Mouse (Mus musculus) A20 (cell line): ENCODE data around the gene Zfp493.
"Not testable (repeated sequence)": the region's sequence is repeated elsewhere in the genome, so short reads cannot be mapped to it uniquely, and the experiment has no call there.

Experiments used
- DNase-seq: peaks from one replicate; pipeline ENCODE4 v3.0.0-alpha.2; 2011; ENCODE audit warnings: low read depth, low spot score

Gene Zfp493

DNA sequence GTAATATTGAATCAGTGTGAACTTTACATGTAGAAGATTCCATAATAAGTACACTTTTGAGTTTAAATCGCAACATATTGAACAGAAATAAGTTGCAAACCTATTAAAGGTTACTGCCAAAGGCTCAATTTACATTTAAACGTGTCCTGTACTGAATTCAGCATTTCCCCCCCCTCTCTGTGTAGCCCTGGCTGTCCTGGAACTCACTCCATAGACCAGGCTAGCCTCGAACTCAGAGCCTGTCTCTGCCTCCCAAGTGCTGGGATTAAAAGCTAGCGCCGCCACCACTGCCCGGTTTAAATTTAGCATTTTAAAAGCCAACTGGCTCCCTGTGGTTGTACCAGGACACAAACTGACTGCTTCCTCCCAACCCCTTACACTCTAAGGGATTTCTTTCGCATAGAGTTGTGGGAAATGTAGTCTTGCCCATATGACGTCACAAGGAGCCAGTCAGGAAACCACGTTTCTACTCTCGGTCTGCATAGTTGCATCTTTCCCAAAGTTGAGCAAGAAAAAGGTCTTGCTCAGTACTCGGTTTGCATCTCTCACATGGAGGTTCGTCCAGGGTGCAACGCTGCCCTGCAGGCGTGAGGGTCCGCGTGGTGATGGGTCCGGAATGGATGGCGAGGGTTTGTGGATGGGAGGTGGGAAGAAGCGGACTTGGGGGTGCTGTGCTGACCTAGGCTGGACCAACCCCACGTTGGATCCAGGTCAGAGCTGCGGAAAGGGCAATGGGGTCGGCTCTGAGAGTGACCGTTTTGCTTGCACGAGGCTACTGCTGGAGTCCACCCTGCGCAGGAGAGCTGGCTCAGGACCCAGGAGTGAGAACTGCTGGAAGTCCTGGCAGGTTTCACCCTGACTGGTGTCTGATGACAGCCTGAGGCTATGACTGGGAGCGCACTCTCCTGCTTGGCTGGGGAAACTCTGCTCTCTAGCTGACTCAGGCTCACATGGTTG is at the start of gene Zfp493:
TSS of gene Zfp493 (plus strand) at position 429 of the 957 bp plus-strand sequence.
- DNase-seq, result peak; percentile 83

DNA sequence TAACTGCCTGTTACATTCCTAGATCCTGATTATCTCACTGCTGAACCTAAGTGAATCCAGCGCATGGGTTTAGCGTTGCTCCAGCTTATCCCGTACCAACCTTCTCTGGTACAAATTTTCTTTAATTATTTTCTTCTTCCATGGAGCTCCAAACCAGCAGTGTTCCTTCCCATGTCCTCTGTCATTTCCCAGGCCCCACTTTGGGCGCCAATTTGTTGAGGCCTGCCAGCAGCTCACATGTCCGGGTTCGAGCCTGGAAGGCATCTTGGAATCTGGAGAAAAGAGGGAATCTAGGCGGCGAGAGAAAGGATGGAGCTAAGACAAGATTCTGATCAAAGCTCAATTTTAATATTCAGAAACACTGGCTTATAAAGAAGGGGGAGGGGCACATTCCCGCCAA is 45.1 kb upstream of the Zfp493 start:
- DNase-seq, result not testable (repeated sequence)

DNA sequence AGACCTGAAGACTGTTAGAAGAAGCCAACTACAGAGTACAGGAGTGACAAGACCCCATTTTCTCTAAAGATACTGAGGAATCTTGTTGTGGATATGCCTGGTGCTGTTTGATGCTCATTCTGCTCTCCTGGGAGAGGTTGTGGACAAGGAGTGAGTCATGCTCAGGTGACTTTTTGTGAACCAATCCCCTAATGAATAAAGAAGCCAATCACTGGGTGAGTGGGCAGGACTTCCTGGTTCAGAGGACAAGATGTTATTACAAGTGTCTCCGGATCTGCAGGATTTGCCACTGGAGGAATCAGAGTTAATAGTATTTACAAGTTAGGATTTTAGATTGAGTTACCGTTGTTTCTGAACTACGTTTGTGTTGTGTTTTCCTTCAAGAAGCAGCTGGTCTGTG is 36.6 kb upstream of the Zfp493 start:
- no peak for DNase-seq

DNA sequence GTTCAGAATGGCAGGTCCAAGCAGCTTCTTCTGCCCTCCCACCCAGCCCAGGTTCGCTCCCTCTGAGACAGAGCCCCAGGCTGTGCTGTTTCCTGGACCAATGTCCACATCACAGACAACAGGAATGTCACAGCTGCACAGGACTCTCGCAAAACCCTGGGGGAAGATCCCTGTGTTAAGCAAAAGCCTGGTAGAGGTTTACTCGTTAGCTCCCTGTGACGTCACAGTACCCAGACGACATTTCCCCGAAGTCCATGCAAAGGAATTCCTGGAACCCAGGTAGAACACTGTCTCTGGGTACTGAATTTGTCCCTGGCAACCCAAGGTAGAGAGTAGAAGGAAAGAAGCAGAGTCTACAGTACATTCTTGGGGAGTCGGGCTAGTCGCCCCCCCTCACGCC is 35.6 kb upstream of the Zfp493 start:
- DNase-seq, result no peak

DNA sequence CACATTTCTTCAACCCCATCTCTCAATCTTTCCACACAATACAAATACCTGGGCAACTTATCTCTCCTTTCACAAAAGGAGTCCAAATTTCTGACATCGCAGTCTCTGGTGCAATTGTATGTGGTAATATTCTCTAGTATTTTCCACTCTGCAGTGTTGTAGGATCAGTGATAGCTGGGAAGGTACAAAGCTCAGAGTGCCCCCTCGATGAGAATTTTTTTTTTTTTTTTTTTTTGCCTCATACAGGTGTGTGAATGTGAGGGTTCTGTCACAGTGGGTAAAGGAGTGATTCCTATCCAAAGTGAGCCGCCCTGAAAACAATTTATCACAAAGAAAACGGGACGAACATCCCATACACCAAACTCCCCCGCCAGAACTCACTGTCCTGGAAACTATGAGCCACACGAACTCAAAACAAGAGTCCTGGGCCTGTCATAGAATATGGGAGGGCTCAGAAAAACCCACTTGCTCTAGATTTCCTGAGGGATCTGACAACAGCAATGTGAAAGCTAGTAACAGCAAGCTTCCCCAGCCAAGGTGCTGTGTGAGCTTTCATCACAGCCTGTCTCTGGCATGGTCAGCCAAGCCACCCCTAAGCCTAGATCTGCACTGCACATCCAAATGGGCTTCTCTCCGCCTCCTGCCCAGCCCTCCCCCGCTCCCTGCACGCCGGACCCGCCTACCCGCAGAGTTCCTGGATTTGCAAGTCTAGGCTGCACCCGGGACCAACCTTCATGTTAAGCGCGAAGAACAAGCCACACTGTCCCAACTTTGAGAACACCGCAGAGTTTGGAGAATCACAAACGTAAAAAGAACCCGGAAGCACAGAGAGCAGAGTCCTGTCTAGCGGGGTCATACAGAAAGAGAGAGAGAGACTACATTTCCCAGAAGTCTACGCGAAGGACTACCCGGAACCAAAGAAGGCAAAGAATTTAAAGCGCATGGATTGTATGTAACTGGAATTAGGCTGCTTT is 24.9 kb upstream of the Zfp493 start, which contains the start of gene Zfp85:
TSS of gene Zfp85 (minus strand) at position 896 of the 974 bp plus-strand sequence.
- peak; percentile 82 for DNase-seq

DNA sequence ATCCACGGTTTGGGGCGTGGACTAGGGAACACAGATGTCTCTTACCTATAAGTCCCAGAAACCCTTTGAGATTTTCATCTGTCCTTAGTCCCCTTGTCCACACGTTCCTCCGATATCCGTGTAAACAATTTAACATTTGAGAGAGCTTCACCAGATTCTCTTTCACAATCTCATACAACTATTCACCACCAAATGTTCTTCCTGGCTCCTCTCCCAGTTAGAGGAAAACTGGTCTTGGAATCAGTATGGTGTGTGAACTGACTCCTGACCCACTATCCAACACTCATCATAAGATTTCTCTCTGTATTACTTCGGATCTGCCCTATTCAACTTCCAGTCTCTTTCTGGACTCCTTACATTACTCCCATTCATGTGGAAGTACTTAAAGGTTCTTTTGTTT is 23.7 kb upstream of the Zfp493 start:
- DNase-seq, result no peak

DNA sequence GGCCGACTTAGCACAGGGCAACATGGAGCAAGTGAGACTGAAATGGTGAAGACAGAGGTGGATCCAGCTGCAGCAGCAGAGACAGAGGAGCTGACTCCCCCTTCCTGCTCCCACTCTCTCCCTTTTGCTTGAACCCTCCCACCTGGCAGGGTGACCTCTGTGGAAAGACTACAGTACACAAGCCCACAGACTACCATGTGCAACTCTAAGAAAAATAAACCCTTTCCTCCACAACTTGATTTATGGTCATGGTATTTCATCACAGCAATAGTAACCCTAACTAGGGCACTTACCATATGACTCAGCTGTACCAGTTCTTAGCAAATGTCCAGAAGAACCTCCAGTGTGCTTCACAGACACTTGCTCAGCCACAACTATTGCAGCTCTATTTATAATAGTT is 19.5 kb upstream of the Zfp493 start:
- DNase-seq, result no peak

DNA sequence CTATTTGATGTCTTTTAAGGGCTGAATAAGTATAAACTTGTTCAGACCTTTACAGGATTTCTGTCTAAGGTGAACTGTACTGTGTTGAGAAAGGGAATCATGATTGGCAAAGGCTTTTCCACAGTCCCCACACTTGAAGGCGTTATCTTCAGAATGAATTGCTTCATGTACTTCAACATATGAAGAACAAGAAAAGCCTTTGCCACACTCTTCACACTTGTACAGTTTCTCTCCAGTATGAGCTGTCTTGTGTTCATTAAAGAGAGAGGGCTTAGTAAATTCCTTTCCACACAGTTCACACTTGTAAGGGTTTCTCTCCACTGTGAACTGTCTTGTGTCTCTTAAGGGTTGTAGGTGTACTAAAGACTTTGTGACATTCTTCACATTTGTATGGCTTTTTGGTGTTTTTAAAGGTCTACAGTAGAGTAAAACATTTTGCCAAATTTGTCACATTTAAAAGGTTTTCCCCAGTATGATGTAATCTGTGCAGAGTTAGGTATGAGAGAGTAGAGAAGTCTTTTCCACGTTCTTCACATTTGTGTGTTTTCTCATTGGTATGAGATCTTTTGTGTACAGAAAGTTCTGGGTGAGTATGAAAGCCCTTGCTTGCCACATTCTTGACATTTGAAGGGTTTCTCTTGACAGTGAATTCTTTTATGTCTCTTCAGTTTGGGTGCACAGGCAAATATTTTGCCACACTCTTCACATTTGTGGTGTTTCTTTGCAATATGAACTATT is 16.3 kb upstream of the Zfp493 start:
- no peak for DNase-seq

DNA sequence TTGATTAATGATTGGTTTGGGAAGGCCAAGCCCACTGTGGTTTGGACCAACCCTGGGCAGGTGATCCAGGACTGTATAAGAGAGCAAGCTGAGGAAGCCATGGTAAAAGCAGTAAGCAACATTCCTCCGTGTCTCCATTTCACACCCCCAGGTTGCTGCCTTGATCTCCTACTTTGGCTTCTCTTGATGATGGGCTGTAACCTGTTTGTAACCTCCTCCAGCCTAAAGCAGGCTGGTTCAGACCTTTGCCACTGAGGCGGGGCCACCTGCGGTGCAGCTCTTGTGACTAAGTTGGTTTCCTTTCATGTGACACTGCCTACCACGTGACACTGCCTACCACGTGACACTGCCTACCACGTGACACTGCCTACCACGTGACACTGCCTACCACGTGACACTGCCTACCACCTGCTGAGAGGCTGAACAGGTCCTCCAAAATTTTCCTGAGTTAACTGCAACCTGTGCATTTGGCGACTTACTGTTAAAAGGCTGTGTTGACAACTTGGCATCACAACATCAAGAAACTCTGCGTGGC is 12.5 kb downstream of the Zfp493 start:
- no peak for DNase-seq

DNA sequence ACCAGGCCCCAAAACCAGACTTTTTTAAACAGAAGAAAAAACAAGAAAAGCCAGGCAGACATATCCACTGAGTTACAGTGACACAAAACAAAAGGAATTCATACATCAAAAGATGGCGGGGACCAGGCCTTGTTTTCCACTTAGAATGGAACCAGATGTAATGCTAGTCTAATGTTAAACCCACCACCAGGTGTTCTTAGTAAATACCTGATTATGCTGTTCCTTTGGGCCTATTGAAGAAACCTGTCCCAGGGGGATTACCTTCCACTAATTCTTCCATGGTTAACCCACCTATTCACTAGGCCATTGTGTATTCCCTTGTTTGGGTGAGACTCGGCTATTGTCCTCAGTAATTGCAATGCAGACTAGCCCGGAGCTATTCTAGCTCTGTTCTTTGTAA is 19.1 kb downstream of the Zfp493 start:
- no peak for DNase-seq

DNA sequence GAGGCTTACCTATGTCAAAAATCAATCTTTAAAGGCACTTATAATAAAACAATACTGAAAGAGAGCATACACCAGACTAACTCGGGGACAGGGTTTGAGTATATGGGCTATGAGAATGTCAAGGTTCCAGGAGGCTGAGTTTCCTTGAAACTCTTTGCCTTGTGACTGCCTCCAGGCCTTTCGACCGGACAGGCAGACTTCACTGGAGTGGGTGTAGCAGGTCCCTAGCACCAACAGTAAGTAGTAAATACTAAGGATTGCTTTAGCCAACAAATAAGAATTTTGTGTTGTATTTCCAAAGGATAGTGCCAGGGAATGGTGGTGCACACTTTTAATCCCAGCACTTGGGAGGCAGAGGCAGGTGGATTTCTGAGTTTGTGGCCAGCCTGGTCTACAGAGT is 19.7 kb downstream of the Zfp493 start:
- not testable (repeated sequence) for DNase-seq

DNA sequence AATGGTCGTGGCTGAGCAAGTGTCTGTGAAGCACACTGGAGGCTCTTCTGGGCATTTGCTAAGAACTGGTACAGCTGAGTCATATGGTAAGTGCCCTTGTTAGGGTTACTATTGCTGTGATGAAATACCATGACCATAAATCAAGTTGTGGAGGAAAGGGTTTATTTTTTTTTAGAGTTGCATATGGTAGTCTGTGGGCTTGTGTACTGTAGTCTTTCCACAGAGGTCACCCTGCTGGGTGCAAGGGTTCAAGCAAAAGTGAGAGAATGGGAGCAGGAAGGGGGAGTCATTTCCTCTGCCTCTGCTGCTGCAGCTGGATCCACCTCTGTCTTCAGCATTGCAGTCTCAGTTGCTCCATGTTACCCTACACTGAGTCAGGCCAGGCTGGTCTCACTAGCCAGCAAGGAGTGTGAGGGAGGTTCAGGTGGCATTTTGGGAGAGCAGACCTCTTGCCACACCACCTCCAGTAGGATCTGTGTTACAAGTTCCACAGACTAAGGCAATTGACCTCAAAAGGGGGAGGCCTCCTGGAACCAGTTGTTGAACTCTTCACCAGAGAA is 32.2 kb downstream of the Zfp493 start:
- no peak for DNase-seq

DNA sequence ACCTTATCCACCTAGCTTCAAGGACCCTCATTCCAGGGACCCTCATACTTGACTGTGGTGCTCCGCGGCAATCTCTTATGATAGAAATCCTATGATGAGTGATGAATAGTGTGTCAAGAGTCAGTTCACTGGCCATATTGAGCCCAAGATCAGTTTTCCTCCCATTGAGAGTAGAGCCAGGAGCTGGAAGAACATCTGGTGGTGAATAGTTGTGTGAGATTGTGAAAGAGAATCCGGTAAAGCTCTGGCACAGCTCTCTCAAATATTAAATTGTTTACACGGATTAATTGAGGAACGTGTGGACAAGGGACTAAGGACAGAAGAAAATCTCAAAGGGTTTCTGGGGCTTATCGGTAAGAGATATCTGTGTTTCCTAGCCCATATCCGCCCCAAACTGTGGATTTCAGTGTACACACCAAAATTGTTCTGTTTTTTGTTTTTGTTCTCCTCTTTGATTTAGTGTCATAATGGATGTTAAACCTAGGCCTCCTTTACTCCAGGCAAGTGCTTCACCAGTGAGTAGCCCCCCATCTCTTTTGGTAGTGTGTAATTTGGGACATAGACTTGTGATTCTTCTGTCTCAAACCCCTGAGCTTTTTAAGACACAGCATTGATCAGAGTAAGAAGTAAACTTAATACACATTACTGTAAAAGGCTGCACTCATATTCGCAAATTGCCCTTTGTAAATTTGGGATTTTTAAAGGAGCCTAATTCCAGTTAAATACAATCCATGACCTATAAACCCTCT is 33.6 kb downstream of the Zfp493 start:
- no peak for DNase-seq

DNA sequence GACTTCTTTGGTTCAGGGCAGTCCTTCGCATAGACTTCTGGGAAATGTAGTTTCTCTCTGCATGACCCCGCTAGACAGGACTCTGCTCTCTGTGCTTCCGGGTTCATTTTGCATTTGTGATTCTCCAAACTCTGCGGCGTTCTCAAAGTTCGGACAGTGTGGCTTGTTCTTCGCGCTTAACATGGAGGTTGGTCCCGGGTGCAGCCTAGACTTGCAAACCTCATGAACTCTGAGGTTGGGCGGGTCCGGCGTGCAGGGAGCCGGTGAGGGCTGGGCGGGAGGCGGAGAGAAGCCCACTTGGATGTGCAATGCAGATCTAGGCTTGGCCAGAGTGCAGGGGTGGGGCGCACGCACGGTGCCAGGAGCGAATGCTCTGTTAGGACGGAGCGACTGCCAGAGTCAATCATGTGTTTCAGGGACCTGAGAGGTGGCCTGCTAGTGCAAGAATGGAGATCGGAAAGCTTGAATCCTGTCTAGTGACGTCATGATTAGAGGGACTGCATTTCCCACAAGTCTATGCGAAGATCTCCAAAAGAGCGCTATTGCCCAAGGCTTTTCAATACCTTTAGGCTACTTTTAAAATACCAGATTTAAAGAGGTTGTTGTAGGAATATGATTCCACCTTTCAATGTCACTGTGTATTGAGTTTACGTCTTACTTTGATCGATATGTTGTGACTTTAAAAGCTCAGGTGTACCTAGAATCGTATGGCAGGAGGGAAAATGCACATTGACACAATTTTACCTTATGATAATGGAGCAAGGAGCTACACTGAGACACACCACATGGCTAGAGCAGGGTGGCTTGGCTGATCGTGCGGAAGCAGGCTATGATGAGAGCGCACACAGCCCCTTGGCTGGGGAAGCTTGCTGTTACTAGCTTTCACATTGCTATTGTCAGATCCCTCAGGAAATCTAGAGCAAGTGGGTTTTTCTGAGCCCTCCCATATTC is 34.5 kb downstream of the Zfp493 start, which contains the start of gene Zfp273:
TSS of gene Zfp273 (plus strand) at position 31 of the 951 bp plus-strand sequence.
- peak; percentile 88 for DNase-seq

DNA sequence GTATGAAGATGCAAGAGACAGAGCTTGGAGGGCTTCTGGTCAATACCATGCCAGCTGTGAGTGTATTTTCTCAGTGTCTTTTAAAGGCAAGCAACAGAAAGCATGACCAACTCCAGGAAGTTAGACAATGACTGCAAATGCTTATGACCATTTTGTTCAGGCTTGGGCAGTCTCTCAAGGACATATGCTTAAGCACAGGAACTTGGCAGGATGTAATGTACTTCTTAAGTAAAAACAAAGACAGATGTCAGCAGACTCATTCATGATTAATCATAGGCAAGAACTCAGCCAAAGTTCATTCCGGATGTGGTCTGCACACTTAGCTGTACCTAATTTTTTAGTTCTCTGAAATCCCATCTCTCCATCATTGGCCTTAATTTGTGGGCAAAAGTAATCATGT is 39.1 kb downstream of the Zfp493 start:
- no peak for DNase-seq

DNA sequence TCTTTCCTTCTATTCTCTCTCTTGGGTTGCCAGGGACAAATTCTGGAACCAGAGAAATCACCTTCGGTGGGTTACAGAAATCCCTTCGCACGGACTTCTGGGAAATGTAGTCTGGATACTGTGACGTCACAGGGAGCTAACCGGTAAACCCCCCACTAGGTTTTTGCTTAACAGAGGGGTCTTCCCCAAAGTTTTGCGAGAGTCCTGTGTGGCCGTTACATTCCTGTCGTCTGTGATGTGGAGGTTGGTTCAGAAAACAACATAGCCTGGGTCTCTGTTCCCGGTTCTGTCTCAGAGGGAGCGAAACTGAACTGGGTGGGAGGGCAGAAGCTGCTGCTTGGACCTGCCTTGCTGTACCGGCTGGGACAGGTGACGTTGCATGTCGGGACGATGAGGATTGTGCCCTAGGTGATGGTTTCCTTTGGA is 51.4 kb downstream of the Zfp493 start, which contains the start of gene Gm10037:
TSS of gene Gm10037 (plus strand) at position 196 of the 426 bp plus-strand sequence.
- no peak for DNase-seq

DNA sequence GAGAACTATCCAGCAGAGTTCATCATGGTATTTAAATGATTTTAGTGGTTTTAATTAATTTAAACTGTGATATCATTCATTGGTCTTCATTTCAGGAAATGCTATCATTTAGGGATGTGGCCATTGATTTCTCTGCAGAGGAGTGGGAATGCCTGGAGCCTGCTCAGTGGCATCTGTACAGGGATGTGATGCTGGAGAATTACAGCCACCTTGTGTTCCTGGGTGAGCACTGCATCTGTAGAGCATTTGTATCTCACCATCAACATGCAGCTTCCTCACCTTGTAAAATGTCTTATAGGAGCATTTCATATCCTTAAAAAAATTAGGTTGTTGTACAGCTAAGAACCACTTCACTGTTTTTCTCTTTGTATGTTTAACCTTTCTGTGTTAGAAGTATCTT is 53.6 kb downstream of the Zfp493 start:
- not testable (repeated sequence) for DNase-seq
